Mouse (Mus musculus): Measurements from ENCODE around the gene Zfp14.
A peak's percentile ranks its signal among the peaks of the same experiment; 100 is the strongest.

Zfp14 gene

GRCm38 (mm10) chr7:30028572-30028971 is 22.6 kb downstream of the Zfp14 start:
- no peak for DNase-seq (ENCODE audit: low read depth)

- DNase-seq (ENCODE audit: low read depth): no peak
These were observed 23.8 kb downstream of the Zfp14 start for GRCm38 (mm10) chr7:30027331-30027730.

- no peak for DNase-seq (ENCODE audit: low read depth)
These were observed 25.8 kb downstream of the Zfp14 start for GRCm38 (mm10) chr7:30025358-30025757.

- DNase-seq (ENCODE audit: low read depth): no peak
These were observed 27.4 kb downstream of the Zfp14 start for GRCm38 (mm10) chr7:30023800-30024199.

- DNase-seq (ENCODE audit: low read depth): no peak
These were observed 27.9 kb downstream of the Zfp14 start for GRCm38 (mm10) chr7:30023324-30023723.

GRCm38 (mm10) chr7:30019543-30019942 is 31.6 kb downstream of the Zfp14 start:
- no peak for DNase-seq (ENCODE audit: low read depth)

- no peak for DNase-seq (ENCODE audit: low read depth)
These were observed 34.0 kb downstream of the Zfp14 start for GRCm38 (mm10) chr7:30017226-30017625.

GRCm38 (mm10) chr7:30012956-30013363 is 38.2 kb downstream of the Zfp14 start:
- DNase-seq (ENCODE audit: low read depth): peak; percentile 91

GRCm38 (mm10) chr7:30010551-30011195 is 40.5 kb downstream of the Zfp14 start:
- no peak for DNase-seq (ENCODE audit: low read depth)

GRCm38 (mm10) chr7:30009321-30010085 is 41.7 kb downstream of the Zfp14 start:
- DNase-seq (ENCODE audit: low read depth): peak; percentile 75

GRCm38 (mm10) chr7:30008020-30008690 is 43.0 kb downstream of the Zfp14 start:
- peak; percentile 81 for DNase-seq (ENCODE audit: low read depth)

GRCm38 (mm10) chr7:30007601-30008000 is 43.6 kb downstream of the Zfp14 start:
- DNase-seq (ENCODE audit: low read depth): no peak

GRCm38 (mm10) chr7:30000601-30001000 is 50.6 kb downstream of the Zfp14 start:
- DNase-seq (ENCODE audit: low read depth): no peak

- peak; percentile 48 for DNase-seq (ENCODE audit: low read depth)
These were observed 56.0 kb downstream of the Zfp14 start for GRCm38 (mm10) chr7:29995134-29995533.

GRCm38 (mm10) chr7:29993340-29993739 is 57.8 kb downstream of the Zfp14 start:
- DNase-seq (ENCODE audit: low read depth): no peak

- DNase-seq (ENCODE audit: low read depth): no peak
These were observed 58.5 kb downstream of the Zfp14 start for GRCm38 (mm10) chr7:29992698-29993097.

GRCm38 (mm10) chr7:29989031-29989430 is 62.1 kb downstream of the Zfp14 start:
- no peak for DNase-seq (ENCODE audit: low read depth)

- no peak for DNase-seq (ENCODE audit: low read depth)
These were observed 63.6 kb downstream of the Zfp14 start for GRCm38 (mm10) chr7:29987551-29987950.
